Mouse (Mus musculus): ENCODE results near the gene Borcs7. TPM values are rescaled to one million over a fixed set of nuclear protein-coding genes. Genes with fewer than 3 reads are reported as not detected.

The Borcs7 gene
- polyA plus RNA-seq, 1 experiment from 2014 or later: 12.5 TPM

DNA sequence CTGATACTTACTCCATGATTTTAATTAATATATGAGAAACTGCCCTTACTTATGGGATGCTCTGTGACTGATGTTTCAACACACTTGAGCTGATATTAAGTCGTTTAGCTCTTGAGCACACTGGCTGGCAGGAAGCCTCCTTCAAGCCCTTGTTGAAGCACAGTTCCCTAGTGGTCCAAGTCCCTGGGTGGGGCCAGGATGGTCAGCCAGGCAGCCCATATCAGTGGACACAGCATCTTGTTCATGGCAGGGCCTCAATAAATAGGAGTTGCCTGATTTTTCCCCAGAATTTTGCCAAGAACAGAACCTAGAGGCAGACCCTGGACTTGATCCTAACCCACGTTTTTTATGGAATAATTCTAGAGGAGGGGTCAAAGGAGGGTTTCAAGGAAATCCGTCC lies 42.5 kb upstream of the Borcs7 start:
- Histone ChIP-seq H3K27ac (ENCODE audit: low read depth, low read length) (no peak overlapping the region), H3K4me3 (ENCODE audit: low read depth, low read length) (no peak overlapping the region), H3K27me3 (replicated peaks; ENCODE audit: control insufficient read depth, insufficient read depth, low read length) (no peaks in the 10 kb centered on the region), H3K4me2 (ENCODE audit: low read length) (no peak overlapping the region), H3K9ac (ENCODE audit: low read length) (no peak overlapping the region), H3K4me1 (ENCODE audit: control insufficient read depth, insufficient read depth, low read length) (peaks cover 17% of the 10 kb centered on the region; the same call in 1 of the 2 replicates), H3K9me3 (replicated peaks; ENCODE audit: control insufficient read depth, low read length) (no peaks in the 10 kb centered on the region), H3K36me3 (ENCODE audit: control insufficient read depth, insufficient read depth, low read length) (peaks cover 12% of the 10 kb centered on the region)
- DNase-seq (ENCODE audit: low spot score): no peak
- WGBS: 81% methylated on average over 3 of the region's 3 CpGs
- no peak for ATAC-seq

GRCm38 (mm10) chr19:46647850-46648249 lies 41.9 kb upstream of the Borcs7 start:
- H3K4me1 ChIP-seq (ENCODE audit: control insufficient read depth, insufficient read depth, low read length): peaks cover 17% of the 10 kb centered on the region; the same call in 1 of the 2 replicates
- 90% methylated on average over 8 of the region's 8 CpGs for whole genome bisulfite sequencing
- H3K27me3 ChIP-seq (replicated peaks; ENCODE audit: control insufficient read depth, insufficient read depth, low read length): no peaks in the 10 kb centered on the region
- no peak overlapping the region for H3K9ac ChIP-seq (ENCODE audit: low read length)
- H3K4me3 ChIP-seq (ENCODE audit: low read depth, low read length): no peak overlapping the region
- DNase-seq (ENCODE audit: low spot score): no peak
- ATAC-seq: no peak
- H3K36me3 ChIP-seq (ENCODE audit: control insufficient read depth, insufficient read depth, low read length): peaks cover 15% of the 10 kb centered on the region
- no peaks in the 10 kb centered on the region for H3K9me3 ChIP-seq (replicated peaks; ENCODE audit: control insufficient read depth, low read length)
- H3K27ac ChIP-seq (ENCODE audit: low read depth, low read length): no peak overlapping the region
- H3K4me2 ChIP-seq (ENCODE audit: low read length): no peak overlapping the region

GRCm38 (mm10) chr19:46648565-46648964 lies 41.1 kb upstream of the Borcs7 start:
- no peak for ATAC-seq
- Histone ChIP-seq H3K9ac (ENCODE audit: low read length) (no peak overlapping the region), H3K36me3 (ENCODE audit: control insufficient read depth, insufficient read depth, low read length) (peaks cover 22% of the 10 kb centered on the region), H3K27me3 (replicated peaks; ENCODE audit: control insufficient read depth, insufficient read depth, low read length) (no peaks in the 10 kb centered on the region), H3K4me3 (ENCODE audit: low read depth, low read length) (no peak overlapping the region), H3K27ac (ENCODE audit: low read depth, low read length) (no peak overlapping the region), H3K9me3 (replicated peaks; ENCODE audit: control insufficient read depth, low read length) (no peaks in the 10 kb centered on the region), H3K4me1 (ENCODE audit: control insufficient read depth, insufficient read depth, low read length) (peaks cover 10% of the 10 kb centered on the region; the same call in 1 of the 2 replicates), H3K4me2 (ENCODE audit: low read length) (no peak overlapping the region)
- DNase-seq (ENCODE audit: low spot score): no peak
- WGBS: 96% methylated on average over 14 of the region's 14 CpGs

- DNase-seq (ENCODE audit: low spot score) (no peak), ATAC-seq (no peak)
- 84% methylated on average over 5 of the region's 5 CpGs for WGBS
- Histone ChIP-seq H3K36me3 (ENCODE audit: control insufficient read depth, insufficient read depth, low read length) (peaks cover 47% of the 10 kb centered on the region), H3K9ac (ENCODE audit: low read length) (no peak overlapping the region), H3K27ac (ENCODE audit: low read depth, low read length) (no peak overlapping the region), H3K4me2 (ENCODE audit: low read length) (no peak overlapping the region), H3K27me3 (replicated peaks; ENCODE audit: control insufficient read depth, insufficient read depth, low read length) (no peaks in the 10 kb centered on the region), H3K9me3 (replicated peaks; ENCODE audit: control insufficient read depth, low read length) (no peaks in the 10 kb centered on the region), H3K4me1 (ENCODE audit: control insufficient read depth, insufficient read depth, low read length) (no peaks in the 10 kb centered on the region), H3K4me3 (ENCODE audit: low read depth, low read length) (no peak overlapping the region)
Observed at GRCm38 (mm10) chr19:46653188-46653587, 36.5 kb upstream of the Borcs7 start.

- WGBS: 92% methylated on average over 14 of the region's 14 CpGs
- no peaks in the 10 kb centered on the region for H3K9me3 ChIP-seq (replicated peaks; ENCODE audit: control insufficient read depth, low read length)
- H3K4me3 ChIP-seq (ENCODE audit: low read depth, low read length): no peak overlapping the region
- DNase-seq (ENCODE audit: low spot score) (no peak), ATAC-seq (no peak)
- H3K4me1 ChIP-seq (ENCODE audit: control insufficient read depth, insufficient read depth, low read length): no peaks in the 10 kb centered on the region
- H3K27ac ChIP-seq (ENCODE audit: low read depth, low read length): no peak overlapping the region
- peaks cover 47% of the 10 kb centered on the region for H3K36me3 ChIP-seq (ENCODE audit: control insufficient read depth, insufficient read depth, low read length)
- H3K9ac ChIP-seq (ENCODE audit: low read length): no peak overlapping the region
- H3K4me2 ChIP-seq (ENCODE audit: low read length): no peak overlapping the region
- no peaks in the 10 kb centered on the region for H3K27me3 ChIP-seq (replicated peaks; ENCODE audit: control insufficient read depth, insufficient read depth, low read length)
Observed at GRCm38 (mm10) chr19:46653616-46654235, 36.0 kb upstream of the Borcs7 start.

DNA sequence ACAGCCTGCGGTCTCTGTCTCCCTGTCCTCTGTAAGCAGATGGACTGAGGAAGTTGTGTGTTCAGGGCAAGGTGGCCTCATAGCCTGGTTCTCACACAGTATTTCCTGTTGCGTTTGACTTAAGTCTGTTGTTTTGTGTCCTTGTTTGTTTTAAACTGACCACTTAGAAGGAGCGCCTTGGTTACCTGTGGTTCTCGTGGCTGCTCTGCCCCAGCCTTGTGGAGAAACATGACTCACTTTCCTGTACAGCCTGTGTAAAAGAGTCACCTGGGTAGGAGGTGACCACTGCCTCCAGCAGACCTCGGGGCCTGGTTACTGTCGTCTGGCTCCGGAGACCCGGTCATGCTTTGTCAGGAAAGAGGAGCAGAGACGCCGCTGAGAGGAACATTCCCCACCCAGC lies 34.1 kb upstream of the Borcs7 start:
- WGBS: 96% methylated on average over 10 of the region's 10 CpGs
- no peaks in the 10 kb centered on the region for H3K4me1 ChIP-seq (ENCODE audit: control insufficient read depth, insufficient read depth, low read length)
- H3K36me3 ChIP-seq (ENCODE audit: control insufficient read depth, insufficient read depth, low read length): peaks cover 47% of the 10 kb centered on the region
- H3K9me3 ChIP-seq (replicated peaks; ENCODE audit: control insufficient read depth, low read length): no peaks in the 10 kb centered on the region
- no peak overlapping the region for H3K27ac ChIP-seq (ENCODE audit: low read depth, low read length)
- no peak overlapping the region for H3K9ac ChIP-seq (ENCODE audit: low read length)
- H3K27me3 ChIP-seq (replicated peaks; ENCODE audit: control insufficient read depth, insufficient read depth, low read length): no peaks in the 10 kb centered on the region
- DNase-seq (ENCODE audit: low spot score): no peak
- ATAC-seq: no peak
- H3K4me2 ChIP-seq (ENCODE audit: low read length): no peak overlapping the region
- H3K4me3 ChIP-seq (ENCODE audit: low read depth, low read length): no peak overlapping the region

- H3K27ac ChIP-seq (ENCODE audit: low read depth, low read length): no peak overlapping the region
- H3K27me3 ChIP-seq (replicated peaks; ENCODE audit: control insufficient read depth, insufficient read depth, low read length): no peaks in the 10 kb centered on the region
- H3K4me1 ChIP-seq (ENCODE audit: control insufficient read depth, insufficient read depth, low read length): no peaks in the 10 kb centered on the region
- H3K36me3 ChIP-seq (ENCODE audit: control insufficient read depth, insufficient read depth, low read length): peaks cover 47% of the 10 kb centered on the region
- H3K4me3 ChIP-seq (ENCODE audit: low read depth, low read length): no peak overlapping the region
- H3K9ac ChIP-seq (ENCODE audit: low read length): no peak overlapping the region
- WGBS: 96% methylated on average over 21 of the region's 21 CpGs
- no peaks in the 10 kb centered on the region for H3K9me3 ChIP-seq (replicated peaks; ENCODE audit: control insufficient read depth, low read length)
- H3K4me2 ChIP-seq (ENCODE audit: low read length): no peak overlapping the region
- no peak for DNase-seq (ENCODE audit: low spot score)
- no peak for ATAC-seq
Observed at GRCm38 (mm10) chr19:46656151-46656840, 33.4 kb upstream of the Borcs7 start.

GRCm38 (mm10) chr19:46657339-46658020 lies 32.2 kb upstream of the Borcs7 start:
- Histone ChIP-seq H3K4me2 (ENCODE audit: low read length) (no peak overlapping the region), H3K4me3 (ENCODE audit: low read depth, low read length) (no peak overlapping the region), H3K27me3 (replicated peaks; ENCODE audit: control insufficient read depth, insufficient read depth, low read length) (no peaks in the 10 kb centered on the region), H3K36me3 (ENCODE audit: control insufficient read depth, insufficient read depth, low read length) (peaks cover 42% of the 10 kb centered on the region), H3K27ac (ENCODE audit: low read depth, low read length) (no peak overlapping the region), H3K9ac (ENCODE audit: low read length) (no peak overlapping the region), H3K4me1 (ENCODE audit: control insufficient read depth, insufficient read depth, low read length) (no peaks in the 10 kb centered on the region), H3K9me3 (replicated peaks; ENCODE audit: control insufficient read depth, low read length) (no peaks in the 10 kb centered on the region)
- DNase-seq (ENCODE audit: low spot score) (no peak), ATAC-seq (no peak)
- WGBS: 95% methylated on average over 3 of the region's 3 CpGs

- no peaks in the 10 kb centered on the region for H3K4me1 ChIP-seq (ENCODE audit: control insufficient read depth, insufficient read depth, low read length)
- H3K4me2 ChIP-seq (ENCODE audit: low read length): no peak overlapping the region
- 96% methylated on average over 7 of the region's 7 CpGs for WGBS
- no peaks in the 10 kb centered on the region for H3K9me3 ChIP-seq (replicated peaks; ENCODE audit: control insufficient read depth, low read length)
- ATAC-seq: no peak
- no peak overlapping the region for H3K4me3 ChIP-seq (ENCODE audit: low read depth, low read length)
- no peak overlapping the region for H3K27ac ChIP-seq (ENCODE audit: low read depth, low read length)
- DNase-seq (ENCODE audit: low spot score): no peak
- H3K9ac ChIP-seq (ENCODE audit: low read length): no peak overlapping the region
- H3K27me3 ChIP-seq (replicated peaks; ENCODE audit: control insufficient read depth, insufficient read depth, low read length): no peaks in the 10 kb centered on the region
- peaks cover 36% of the 10 kb centered on the region for H3K36me3 ChIP-seq (ENCODE audit: control insufficient read depth, insufficient read depth, low read length)
Observed at GRCm38 (mm10) chr19:46658348-46658747, 31.4 kb upstream of the Borcs7 start.

Measured in forebrain, embryonic 14.5 days (tissue).